Mouse (Mus musculus) cerebellum, adult 2 months (tissue): ENCODE measurements around the gene Usp46. TPM values are rescaled to one million over a fixed set of nuclear protein-coding genes. Genes with fewer than 3 reads are reported as not detected.

Source experiments
- DNase-seq, 2 experiments: peaks; one replicate each; pipeline ENCODE4 v3.0.0; 2021
- H3K27ac ChIP-seq: fragments of 200-500 bp; 2 replicates; pipeline ENCODE4 v1.5.1; 2012; ENCODE audit warnings: low read length, control low read depth, inconsistent platforms; ENCODE audit not compliant: insufficient read depth
- H3K27me3 ChIP-seq: fragments of 200-500 bp; 2 replicates; pipeline ENCODE4 v1.6.1; 2012; ENCODE audit warnings: inconsistent platforms, mild to moderate bottlenecking, low read length, moderate library complexity; ENCODE audit not compliant: control insufficient read depth, insufficient read depth
- H3K4me1 ChIP-seq: fragments of 200-500 bp; 2 replicates; pipeline ENCODE4 v1.6.1; 2011; ENCODE audit warnings: low read length; ENCODE audit not compliant: control insufficient read depth, insufficient read depth
- H3K4me3 ChIP-seq: fragments of 200-500 bp; replicated peaks from 2 replicates; pipeline ENCODE3; 2011; ENCODE audit warnings: mild to moderate bottlenecking, low read depth, low read length, control low read depth; ENCODE audit not compliant: insufficient read depth
- CTCF ChIP-seq: fragments of 200-500 bp; IDR thresholded peaks from 2 replicates; pipeline ENCODE4 v1.5.1; 2011; ENCODE audit warnings: low read depth, mild to moderate bottlenecking, control low read depth, low read length, moderate library complexity, borderline replicate concordance; ENCODE audit not compliant: insufficient read depth
- POLR2A ChIP-seq: fragments of 200-500 bp; IDR thresholded peaks from 2 replicates; pipeline ENCODE4 v1.6.1; 2011; ENCODE audit warnings: low read length, control low read depth, borderline replicate concordance; ENCODE audit not compliant: insufficient read depth
- whole genome bisulfite sequencing: fragments of 180-500 bp; shearing (Covaris S2); methylation state at CpG from one replicate; pipeline ENCODE4 v1.1.7; 2018; 5-methylcytosine and 5-hydroxymethylcytosine counted together
- polyA plus RNA-seq: library from polyadenylated mRNA; depleted of rRNA; stranded (reverse); fragments of >200 nt; gene quantifications from 2 replicates; pipeline ENCODE4 v1.2.3, GENCODE M21; 2012; rRNA removed

Gene Usp46
- polyA plus RNA-seq = 61.4 and 66.2 TPM in 2 replicates

GRCm38 (mm10) chr5:74067831-74068713 lies at the start of gene Usp46:
TSS of gene Usp46 (minus strand) at chr5:74068431.
- Histone ChIP-seq H3K4me1 (peaks cover 17% of the 10 kb centered on the region), H3K27me3 (no peaks in the 10 kb centered on the region), H3K4me3 (peak within 1 kb of the TSS; percentile 92), H3K27ac (peak within 1 kb of the TSS; percentile 89)
- TF ChIP-seq CTCF (no peak), POLR2A (peak; percentile 87)
- peak; percentile 87 to 88 for DNase-seq
- under 1% methylated on average over 88 of the region's 89 CpGs for WGBS

- TF ChIP-seq CTCF = no peak
- TF ChIP-seq POLR2A = no peak
- 86% methylated on average over 7 of the region's 7 CpGs for WGBS
- Histone ChIP-seq H3K27me3 (no peaks in the 10 kb centered on the region), H3K27ac (no peak overlapping the region), H3K4me1 (no peaks in the 10 kb centered on the region), H3K4me3 (no peak overlapping the region)
- no peak for DNase-seq
Observed at GRCm38 (mm10) chr5:74113961-74114689, 45.9 kb upstream of the Usp46 start.

GRCm38 (mm10) chr5:74105445-74105844 lies 37.2 kb upstream of the Usp46 start:
- Histone ChIP-seq H3K4me3 (no peak overlapping the region), H3K27me3 (no peaks in the 10 kb centered on the region), H3K4me1 (no peaks in the 10 kb centered on the region), H3K27ac (no peak overlapping the region)
- WGBS = 82% methylated on average over 7 of the region's 7 CpGs
- TF ChIP-seq CTCF = no peak
- no peak for TF ChIP-seq POLR2A
- DNase-seq = no peak

- TF ChIP-seq CTCF (no peak), POLR2A (no peak)
- 80% methylated on average over 6 of the region's 6 CpGs for WGBS
- no peaks in the 10 kb centered on the region for H3K27me3 ChIP-seq
- H3K4me1 ChIP-seq = no peaks in the 10 kb centered on the region
- no peak overlapping the region for H3K27ac ChIP-seq
- DNase-seq = no peak
- no peak overlapping the region for H3K4me3 ChIP-seq
Observed at GRCm38 (mm10) chr5:74101761-74102160, 33.5 kb upstream of the Usp46 start.

GRCm38 (mm10) chr5:74099046-74099445 lies 30.8 kb upstream of the Usp46 start:
- H3K27me3 ChIP-seq = no peaks in the 10 kb centered on the region
- H3K4me3 ChIP-seq = no peak overlapping the region
- DNase-seq = no peak
- 84% methylated on average over 10 of the region's 10 CpGs for WGBS
- no peaks in the 10 kb centered on the region for H3K4me1 ChIP-seq
- TF ChIP-seq CTCF = no peak
- TF ChIP-seq POLR2A = no peak
- H3K27ac ChIP-seq = no peak overlapping the region

GRCm38 (mm10) chr5:74097854-74098220 lies 29.6 kb upstream of the Usp46 start:
- H3K4me3 ChIP-seq = no peak overlapping the region
- WGBS = 89% methylated on average over 10 of the region's 10 CpGs
- TF ChIP-seq POLR2A = no peak
- no peaks in the 10 kb centered on the region for H3K27me3 ChIP-seq
- no peaks in the 10 kb centered on the region for H3K4me1 ChIP-seq
- no peak for DNase-seq
- H3K27ac ChIP-seq = no peak overlapping the region

GRCm38 (mm10) chr5:74097116-74097853 lies 29.1 kb upstream of the Usp46 start:
- Histone ChIP-seq H3K27ac (no peak overlapping the region), H3K27me3 (no peaks in the 10 kb centered on the region), H3K4me3 (no peak overlapping the region), H3K4me1 (no peaks in the 10 kb centered on the region)
- no peak for DNase-seq
- 91% methylated on average over 11 of the region's 11 CpGs for WGBS
- TF ChIP-seq POLR2A = no peak
- no peak for TF ChIP-seq CTCF
